Mouse (Mus musculus) cortical plate, adult 2 months (tissue): ENCODE measurements around the gene Senp2.

Source experiments
- CTCF ChIP-seq: fragments of 200-500 bp; IDR thresholded peaks from 2 replicates; pipeline ENCODE4 v1.5.1; 2011; ENCODE audit warnings: mild to moderate bottlenecking, control low read depth, low read length; ENCODE audit not compliant: insufficient read depth; ENCODE audit errors: extremely low read depth
- POLR2A ChIP-seq: fragments of 200-500 bp; IDR thresholded peaks from 2 replicates; pipeline ENCODE4 v1.6.1; 2011; ENCODE audit warnings: mild to moderate bottlenecking, low read length, control low read depth; ENCODE audit not compliant: insufficient read depth; ENCODE audit errors: extremely low read depth

- TF ChIP-seq POLR2A (no peak), CTCF (no peak)
These were observed 39.4 kb upstream of the Senp2 start for GRCm38 (mm10) chr16:21969874-21970273.
